Mouse (Mus musculus) ZHBTc4 (cell line): ENCODE data around the gene Arf3.

Source experiments
- DNase-seq: peaks from one replicate; pipeline ENCODE4 v3.0.0-alpha.2; 2011; ENCODE audit warnings: low read depth, low spot score

The Arf3 gene

DNA sequence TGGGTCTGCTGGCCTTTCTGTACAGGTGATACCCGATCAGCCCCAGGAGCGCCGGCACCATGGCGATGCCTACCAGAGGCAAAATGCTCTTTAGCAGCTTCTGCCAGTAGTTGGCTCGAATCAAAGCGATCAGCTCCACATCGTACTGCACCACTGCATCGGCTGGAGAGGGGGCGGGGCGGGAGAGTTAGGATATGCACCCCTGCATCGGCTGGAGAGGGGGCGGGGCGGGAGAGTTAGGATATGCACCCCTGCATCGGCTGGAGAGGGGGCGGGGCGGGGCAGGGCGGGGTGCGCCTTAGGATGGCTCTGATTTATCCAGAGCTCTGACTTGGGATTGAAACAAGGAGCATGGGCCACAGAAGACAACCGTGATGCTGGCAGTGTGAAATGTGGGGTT lies 38.6 kb downstream of the Arf3 start:
- DNase-seq: peak; percentile 50

DNA sequence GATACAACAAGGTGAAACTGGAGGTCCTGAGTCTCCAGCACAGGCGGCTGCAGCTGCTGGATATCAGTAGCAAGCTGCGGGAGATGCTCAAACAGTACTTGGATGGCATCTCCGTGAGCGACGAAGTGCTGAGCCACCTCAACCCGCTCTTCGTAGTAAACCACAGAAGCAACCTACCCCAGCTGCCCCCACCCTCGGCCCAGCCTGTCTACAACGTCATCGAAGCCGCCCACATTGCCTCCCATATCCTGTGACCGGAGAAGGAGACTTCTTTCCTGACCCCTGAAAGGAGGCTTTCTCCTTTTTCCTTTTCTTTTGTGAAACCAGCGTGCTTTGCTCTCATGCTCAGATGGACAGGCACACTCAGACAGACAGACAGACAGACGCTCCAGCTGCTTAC lies 40.2 kb downstream of the Arf3 start:
- peak; percentile 44 for DNase-seq

DNA sequence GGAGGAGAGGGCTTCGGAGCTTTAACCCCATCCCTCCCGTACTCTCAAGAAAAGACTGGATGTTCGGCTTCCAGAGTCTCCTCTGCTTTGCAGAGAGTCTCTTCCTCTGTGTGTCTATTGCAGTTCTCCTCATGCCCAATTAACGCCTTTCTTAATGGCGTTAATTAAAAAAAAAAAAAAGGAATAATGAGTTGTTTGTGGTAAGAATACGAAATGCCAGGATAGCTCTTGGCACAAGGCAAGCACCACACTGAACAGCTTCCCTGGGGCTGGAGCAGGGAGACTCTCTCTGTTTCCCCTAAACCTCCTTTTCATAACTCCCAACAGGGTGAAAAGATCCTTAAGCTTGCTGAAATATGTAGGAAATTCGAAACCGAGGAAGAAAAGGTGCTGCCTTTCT lies 40.8 kb downstream of the Arf3 start:
- no peak for DNase-seq

DNA sequence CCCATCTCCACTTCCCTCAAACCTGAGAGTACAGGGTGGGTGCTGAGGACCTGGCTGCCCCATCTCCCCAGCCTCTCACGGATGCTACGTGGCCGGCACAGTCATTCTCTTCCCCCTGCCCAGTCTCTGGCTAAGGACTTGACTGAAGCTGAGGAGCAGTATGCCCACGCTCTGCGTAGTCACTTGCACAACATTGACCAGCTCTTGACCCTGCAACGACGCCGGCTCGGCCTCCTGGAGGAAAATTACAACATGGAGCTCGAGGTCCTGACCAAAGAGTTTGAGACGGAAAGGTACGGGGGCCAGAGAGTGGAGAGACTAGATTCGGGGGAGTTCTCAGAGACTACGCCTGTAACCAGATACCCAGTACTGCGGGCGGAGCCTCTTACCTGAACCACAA lies 45.7 kb downstream of the Arf3 start:
- no peak for DNase-seq

DNA sequence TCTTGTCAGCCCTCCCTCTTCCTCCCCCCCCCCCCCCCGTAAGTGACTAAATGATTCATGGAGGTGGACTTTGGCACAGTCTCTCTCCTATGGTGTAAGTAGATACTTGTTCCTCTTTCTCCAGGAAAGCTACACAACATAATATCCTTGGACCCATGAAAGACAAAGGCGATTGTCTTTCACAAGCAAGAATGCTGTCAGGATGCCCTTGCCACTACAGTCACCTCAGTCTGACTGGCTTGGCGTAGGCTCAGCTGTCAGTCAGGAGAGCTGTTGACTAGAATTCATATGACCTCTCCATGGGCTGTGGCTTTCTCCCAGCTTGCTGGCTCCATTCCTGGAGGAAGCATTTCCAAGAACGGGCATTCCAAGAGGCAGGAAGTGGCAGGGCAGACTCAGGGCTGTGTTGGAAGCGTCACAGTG lies 48.8 kb downstream of the Arf3 start:
- no peak for DNase-seq

DNA sequence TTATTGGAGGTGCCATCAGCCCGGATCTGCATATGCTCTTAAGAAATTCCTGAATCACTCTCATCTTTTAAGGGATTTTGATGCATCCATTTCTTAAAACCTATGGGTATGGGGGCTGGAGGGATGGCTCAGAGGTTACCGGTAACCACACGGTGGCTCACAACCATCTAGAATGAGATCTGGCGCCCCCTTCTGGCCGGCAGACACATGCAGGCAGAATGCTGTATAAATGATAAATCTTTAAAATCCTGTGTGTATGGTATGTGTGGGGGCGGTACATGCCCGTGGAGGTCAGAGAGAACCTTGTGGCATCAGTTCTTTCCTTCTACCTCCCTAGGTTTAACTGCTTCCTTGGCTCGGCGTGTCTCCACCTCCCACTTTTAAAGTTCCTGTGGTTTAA lies 52.6 kb downstream of the Arf3 start:
- DNase-seq: peak; percentile 84

DNA sequence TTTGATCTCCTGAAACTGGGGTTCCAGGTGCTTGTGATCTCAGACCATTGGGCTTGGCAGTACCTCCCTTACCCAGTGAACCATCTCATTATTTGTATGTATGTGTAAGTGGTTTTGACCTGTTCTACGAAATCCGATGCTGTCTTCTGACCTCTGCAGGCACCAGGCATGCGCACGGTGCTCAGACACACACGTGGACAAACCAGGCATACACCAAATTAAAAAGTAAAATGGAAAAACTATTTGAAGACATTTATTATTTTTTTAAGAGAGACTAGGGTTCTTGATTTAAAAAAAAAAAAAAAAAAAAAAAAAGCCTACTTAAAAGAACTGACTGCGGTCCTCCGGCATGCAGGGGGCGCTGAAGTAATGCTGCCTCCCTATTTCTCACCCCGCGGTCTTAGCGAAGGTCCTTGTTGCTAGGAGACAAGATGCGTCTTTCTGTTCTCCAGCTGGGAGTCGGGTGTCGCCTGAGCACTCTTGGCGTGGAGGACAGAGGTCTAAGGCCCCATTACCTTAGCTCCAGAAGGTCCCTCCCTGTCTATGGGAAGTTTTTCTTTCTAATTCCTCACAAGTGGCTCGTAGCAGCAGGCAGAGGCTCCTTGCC lies 55.1 kb downstream of the Arf3 start, which contains the start of gene Ccdc65:
Gene Ccdc65, plus strand, starts transcription at position 442 of the 607 bp plus-strand sequence.
- DNase-seq: peak; percentile 96

DNA sequence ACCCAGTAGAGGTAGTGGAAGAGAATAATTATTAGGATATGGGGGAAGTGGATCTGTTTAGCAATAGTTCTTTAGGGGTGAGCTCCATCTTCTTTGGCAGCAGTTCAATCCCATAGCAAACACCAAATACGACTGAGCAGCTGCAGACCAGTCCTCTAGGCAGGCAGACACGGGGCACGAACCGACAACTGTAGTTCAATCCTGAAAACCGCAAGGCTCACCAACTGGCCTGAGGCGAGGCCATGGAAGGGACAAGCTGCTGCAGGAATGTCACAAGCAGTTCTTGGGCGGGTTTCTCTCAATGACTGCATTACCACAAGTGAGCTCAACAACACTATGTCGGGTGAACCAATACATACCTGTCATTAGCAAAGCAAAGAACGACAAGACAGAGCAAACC lies 58.7 kb downstream of the Arf3 start:
- DNase-seq: no peak

DNA sequence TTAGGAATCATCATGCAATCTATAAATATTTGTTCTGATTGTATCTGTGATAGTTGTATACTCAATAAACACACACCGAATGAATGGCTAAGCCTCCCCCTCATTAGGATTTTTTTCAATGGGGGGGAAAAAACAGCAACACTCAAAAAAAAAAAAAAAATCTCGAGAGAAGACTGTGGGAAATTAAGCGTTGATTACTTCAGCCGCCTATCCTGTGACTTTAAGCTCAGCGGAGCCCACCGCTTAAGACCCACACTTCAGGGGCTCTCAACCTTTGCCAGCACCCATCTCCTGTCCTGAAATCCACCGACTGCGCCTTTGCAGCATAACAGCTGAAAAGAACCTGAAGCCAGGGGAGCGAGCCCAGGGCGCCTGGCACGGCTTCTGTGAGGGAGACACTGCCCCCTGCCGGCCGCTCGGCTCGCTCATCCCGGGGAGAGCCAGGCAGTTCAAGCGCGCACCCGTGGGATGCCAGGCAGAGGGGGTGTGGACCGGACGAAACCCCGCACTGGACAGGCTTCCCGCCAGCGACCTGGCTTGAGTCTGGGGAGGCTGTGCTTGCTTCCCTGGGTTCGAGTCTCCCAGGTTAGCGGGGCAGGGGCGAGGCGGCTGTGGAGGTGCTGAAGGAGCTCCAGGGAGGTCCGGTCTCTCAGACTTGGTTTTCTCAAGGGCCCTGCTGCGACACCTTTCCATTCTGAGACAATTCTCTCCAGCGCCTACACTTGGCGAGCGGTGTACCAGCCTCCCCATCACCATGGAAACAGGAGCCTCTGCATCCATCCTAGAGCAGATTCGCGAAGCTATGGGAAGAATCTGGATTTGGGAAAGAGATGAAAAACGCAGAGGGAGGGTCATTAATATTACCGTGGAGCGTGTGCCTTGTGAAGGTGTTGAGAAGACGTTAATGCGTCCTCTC lies 63.6 kb downstream of the Arf3 start:
- peak; percentile 93 for DNase-seq

DNA sequence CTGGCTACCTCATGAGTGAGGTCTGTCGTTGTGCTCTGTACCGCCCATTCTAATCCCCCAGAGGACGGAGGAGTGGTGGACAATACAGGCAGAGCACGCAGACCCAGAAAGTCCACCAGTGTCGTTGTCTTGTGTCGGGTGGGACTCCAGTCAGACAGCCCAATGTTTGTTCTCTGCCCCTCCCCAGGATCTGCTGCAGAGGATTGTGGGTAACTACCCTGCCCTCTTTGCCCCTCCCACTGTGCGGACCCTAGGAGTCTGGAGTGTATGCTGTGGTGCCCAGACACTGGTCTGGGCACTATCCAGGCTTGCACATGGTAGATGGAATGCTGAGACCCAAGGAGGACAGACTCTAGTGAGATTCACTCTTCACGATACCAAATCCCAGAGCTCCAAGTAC lies 66.8 kb downstream of the Arf3 start:
- peak; percentile 63 for DNase-seq

DNA sequence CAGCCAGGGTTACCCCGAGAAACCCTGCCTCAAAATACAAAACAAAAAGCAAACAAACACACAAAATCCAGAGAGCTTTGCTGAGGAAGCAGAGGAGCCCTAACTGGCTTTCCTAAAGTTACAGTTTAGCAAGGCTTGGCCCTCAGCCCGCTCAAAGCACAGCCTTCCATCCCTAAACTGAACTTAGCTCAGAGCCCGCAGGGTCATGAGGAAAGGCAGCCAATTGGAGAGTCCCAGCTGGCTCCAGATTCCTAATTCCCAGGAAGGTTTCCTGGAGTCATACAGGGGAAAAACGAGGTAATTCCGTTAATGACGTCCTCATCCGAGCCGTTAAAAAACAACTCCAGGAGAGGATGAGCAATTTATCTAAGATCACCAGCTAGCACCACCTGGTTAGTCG lies 67.3 kb downstream of the Arf3 start:
- DNase-seq: no peak

DNA sequence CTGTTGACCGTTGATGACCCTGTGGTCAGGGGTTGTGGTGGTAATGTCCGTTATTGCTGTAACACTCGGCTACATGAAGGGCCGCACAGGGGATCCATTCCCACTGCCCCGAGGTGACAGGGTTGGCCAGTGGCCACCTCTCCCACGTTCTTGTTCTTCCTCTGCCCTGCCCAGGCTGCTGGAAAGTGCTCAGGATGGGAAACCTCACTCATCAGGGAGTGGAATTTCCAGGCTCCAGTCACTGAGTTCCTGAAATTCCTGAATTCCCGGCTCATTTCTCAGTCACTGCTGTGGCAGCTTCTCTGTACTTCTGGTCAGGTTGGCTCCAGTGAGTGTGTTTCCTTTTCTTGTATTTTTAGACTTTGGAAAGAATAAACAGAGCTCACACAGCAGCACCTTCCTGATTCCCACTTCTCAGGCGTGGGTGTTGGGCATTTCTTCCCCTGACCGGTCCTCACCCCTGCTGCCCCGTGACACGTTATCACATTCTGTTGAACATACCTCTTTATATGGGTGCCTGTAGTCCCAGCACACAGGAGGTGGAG lies 70.8 kb downstream of the Arf3 start:
- DNase-seq: no peak

DNA sequence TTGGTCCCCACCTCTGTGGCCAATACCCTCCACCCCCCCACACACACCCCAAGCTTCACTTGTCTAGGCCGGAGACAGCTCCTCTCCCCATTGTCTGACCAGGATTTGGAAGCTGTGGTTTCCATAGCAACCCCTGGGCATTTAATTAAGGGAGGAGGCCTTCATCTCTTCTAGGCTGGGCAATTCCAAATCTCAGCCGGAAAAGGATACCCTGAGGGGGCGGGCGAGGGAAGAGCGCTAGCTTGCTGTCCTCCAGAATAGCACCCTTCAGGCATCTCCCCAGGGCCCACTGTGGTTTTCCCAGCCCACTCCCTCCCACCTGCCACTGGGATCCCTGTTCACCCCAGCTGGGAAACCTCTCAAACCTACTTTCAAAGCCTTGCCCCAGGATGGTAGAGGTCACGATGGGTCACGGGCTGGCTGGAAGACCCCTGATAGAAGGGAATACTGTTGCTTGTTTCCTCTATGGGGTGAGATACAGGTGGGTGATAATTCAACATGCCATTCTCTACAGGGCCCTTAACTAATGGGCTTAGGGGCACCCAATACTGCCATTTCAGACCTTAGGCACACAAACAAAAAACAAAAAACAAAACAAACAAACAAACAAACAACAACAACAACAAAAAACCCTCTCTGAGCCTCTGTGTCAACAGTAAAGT lies 71.4 kb downstream of the Arf3 start:
- peak; percentile 29 for DNase-seq

DNA sequence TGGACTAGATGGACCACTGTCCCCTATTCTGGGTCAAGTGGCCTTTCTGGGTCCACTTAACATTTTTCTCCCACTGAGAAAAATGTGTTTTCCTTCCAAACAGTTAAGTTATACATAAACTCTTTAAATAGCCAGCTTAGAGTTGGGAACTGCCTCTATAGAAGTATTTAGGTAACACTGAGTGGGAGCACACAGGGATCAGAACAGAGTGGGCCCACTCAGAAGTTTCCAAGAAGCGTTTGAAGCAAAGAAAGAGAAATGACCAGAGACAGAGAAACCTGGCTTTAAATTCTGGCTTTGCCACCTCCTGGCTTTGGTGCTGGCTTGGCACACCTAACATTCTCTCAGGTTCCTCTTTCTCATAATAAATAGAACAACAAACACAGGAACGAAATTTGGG lies 73.3 kb downstream of the Arf3 start:
- DNase-seq: no peak
